Mouse (Mus musculus): ENCODE measurements at regions not wholly inside any gene's neighbourhood (a gene's known extent, or its start where the extent isn't known, plus 50 kb on each side); places are given as distances from the start of the nearest gene placed in this dataset.

GRCm38 (mm10) chr15:72220786-72221185 is 1613.6 kb upstream of the Gm6569 start:
- Histone ChIP-seq H3K4me3 (ENCODE audit: low read depth, low read length) (no peak overlapping the region), H3K9ac (ENCODE audit: low read length) (no peak overlapping the region), H3K27me3 (ENCODE audit: control insufficient read depth, insufficient read depth, low read length) (no peaks in the 10 kb centered on the region), H3K4me1 (ENCODE audit: control insufficient read depth, insufficient read depth, low read length) (no peaks in the 10 kb centered on the region), H3K4me2 (ENCODE audit: low read depth, severe bottlenecking) (no peak overlapping the region), H3K36me3 (ENCODE audit: control insufficient read depth, insufficient read depth, low read length) (no peaks in the 10 kb centered on the region), H3K27ac (replicated peaks; ENCODE audit: low read depth, low read length) (no peak overlapping the region), H3K9me3 (ENCODE audit: control insufficient read depth, low read length) (no peaks in the 10 kb centered on the region; the same call in 1 of the 2 replicates)
- ATAC-seq (ENCODE audit: insufficient number of reproducible peaks, low FRiP score, low TSS enrichment, low read depth) (no peak), DNase-seq (ENCODE audit: low spot score) (no peak)
- WGBS, result 87% methylated on average over 6 of the region's 6 CpGs

GRCm38 (mm10) chr15:72232355-72232754 is 1602.0 kb upstream of the Gm6569 start:
- WGBS, result 42% methylated on average over 2 of the region's 2 CpGs
- ATAC-seq (ENCODE audit: insufficient number of reproducible peaks, low FRiP score, low TSS enrichment, low read depth) (no peak), DNase-seq (ENCODE audit: low spot score) (no peak)
- Histone ChIP-seq H3K9ac (ENCODE audit: low read length) (no peak overlapping the region), H3K4me1 (ENCODE audit: control insufficient read depth, insufficient read depth, low read length) (no peaks in the 10 kb centered on the region), H3K4me2 (ENCODE audit: low read depth, severe bottlenecking) (no peak overlapping the region), H3K27me3 (ENCODE audit: control insufficient read depth, insufficient read depth, low read length) (no peaks in the 10 kb centered on the region), H3K27ac (replicated peaks; ENCODE audit: low read depth, low read length) (no peak overlapping the region), H3K9me3 (ENCODE audit: control insufficient read depth, low read length) (no peaks in the 10 kb centered on the region), H3K4me3 (ENCODE audit: low read depth, low read length) (no peak overlapping the region), H3K36me3 (ENCODE audit: control insufficient read depth, insufficient read depth, low read length) (no peaks in the 10 kb centered on the region)

- Histone ChIP-seq H3K27ac (replicated peaks; ENCODE audit: low read depth, low read length) (no peak overlapping the region), H3K4me1 (ENCODE audit: control insufficient read depth, insufficient read depth, low read length) (no peaks in the 10 kb centered on the region), H3K9me3 (ENCODE audit: control insufficient read depth, low read length) (0 out of 2 replicates have a peak, but pooled peaks cover 2% of the 10 kb centered on the region), H3K4me3 (ENCODE audit: low read depth, low read length) (no peak overlapping the region), H3K9ac (ENCODE audit: low read length) (no peak overlapping the region), H3K27me3 (ENCODE audit: control insufficient read depth, insufficient read depth, low read length) (no peaks in the 10 kb centered on the region), H3K4me2 (ENCODE audit: low read depth, severe bottlenecking) (no peak overlapping the region), H3K36me3 (ENCODE audit: control insufficient read depth, insufficient read depth, low read length) (no peaks in the 10 kb centered on the region)
- DNase-seq (ENCODE audit: low spot score) (no peak), ATAC-seq (ENCODE audit: insufficient number of reproducible peaks, low FRiP score, low TSS enrichment, low read depth) (no peak)
- WGBS, result 85% methylated on average over 3 of the region's 3 CpGs
These were observed 1569.7 kb upstream of the Gm6569 start for GRCm38 (mm10) chr15:72264619-72265018.

GRCm38 (mm10) chr15:72283846-72284245 is 1550.5 kb upstream of the Gm6569 start:
- no peaks in the 10 kb centered on the region for H3K27me3 ChIP-seq (ENCODE audit: control insufficient read depth, insufficient read depth, low read length)
- no peak overlapping the region for H3K9ac ChIP-seq (ENCODE audit: low read length)
- ATAC-seq (ENCODE audit: insufficient number of reproducible peaks, low FRiP score, low TSS enrichment, low read depth), result no peak
- no peak overlapping the region for H3K4me3 ChIP-seq (ENCODE audit: low read depth, low read length)
- H3K4me1 ChIP-seq (ENCODE audit: control insufficient read depth, insufficient read depth, low read length), result no peaks in the 10 kb centered on the region
- no peak for DNase-seq (ENCODE audit: low spot score)
- H3K36me3 ChIP-seq (ENCODE audit: control insufficient read depth, insufficient read depth, low read length), result no peaks in the 10 kb centered on the region
- H3K9me3 ChIP-seq (ENCODE audit: control insufficient read depth, low read length), result no peaks in the 10 kb centered on the region
- 55% methylated on average over 1 of the region's 1 CpGs for WGBS
- no peak overlapping the region for H3K4me2 ChIP-seq (ENCODE audit: low read depth, severe bottlenecking)
- no peak overlapping the region for H3K27ac ChIP-seq (replicated peaks; ENCODE audit: low read depth, low read length)

- Histone ChIP-seq H3K4me1 (ENCODE audit: control insufficient read depth, insufficient read depth, low read length) (no peaks in the 10 kb centered on the region), H3K27me3 (ENCODE audit: control insufficient read depth, insufficient read depth, low read length) (no peaks in the 10 kb centered on the region), H3K9me3 (ENCODE audit: control insufficient read depth, low read length) (no peaks in the 10 kb centered on the region), H3K27ac (replicated peaks; ENCODE audit: low read depth, low read length) (no peak overlapping the region), H3K9ac (ENCODE audit: low read length) (no peak overlapping the region), H3K4me3 (ENCODE audit: low read depth, low read length) (no peak overlapping the region), H3K36me3 (ENCODE audit: control insufficient read depth, insufficient read depth, low read length) (no peaks in the 10 kb centered on the region), H3K4me2 (ENCODE audit: low read depth, severe bottlenecking) (no peak overlapping the region)
- DNase-seq (ENCODE audit: low spot score) (no peak), ATAC-seq (ENCODE audit: insufficient number of reproducible peaks, low FRiP score, low TSS enrichment, low read depth) (no peak)
- WGBS, result 83% methylated on average over 2 of the region's 2 CpGs
These were observed 1537.7 kb upstream of the Gm6569 start for GRCm38 (mm10) chr15:72296648-72297047.

- WGBS, result 82% methylated on average over 5 of the region's 5 CpGs
- H3K27me3 ChIP-seq (ENCODE audit: control insufficient read depth, insufficient read depth, low read length), result no peaks in the 10 kb centered on the region
- no peak overlapping the region for H3K27ac ChIP-seq (replicated peaks; ENCODE audit: low read depth, low read length)
- H3K4me1 ChIP-seq (ENCODE audit: control insufficient read depth, insufficient read depth, low read length), result no peaks in the 10 kb centered on the region
- H3K4me2 ChIP-seq (ENCODE audit: low read depth, severe bottlenecking), result no peak overlapping the region
- DNase-seq (ENCODE audit: low spot score) (no peak), ATAC-seq (ENCODE audit: insufficient number of reproducible peaks, low FRiP score, low TSS enrichment, low read depth) (no peak)
- no peak overlapping the region for H3K9ac ChIP-seq (ENCODE audit: low read length)
- no peaks in the 10 kb centered on the region for H3K36me3 ChIP-seq (ENCODE audit: control insufficient read depth, insufficient read depth, low read length)
- H3K4me3 ChIP-seq (ENCODE audit: low read depth, low read length), result no peak overlapping the region
- no peaks in the 10 kb centered on the region for H3K9me3 ChIP-seq (ENCODE audit: control insufficient read depth, low read length)
These were observed 1521.9 kb upstream of the Gm6569 start for GRCm38 (mm10) chr15:72312417-72312816.

- no peak overlapping the region for H3K27ac ChIP-seq (replicated peaks; ENCODE audit: low read depth, low read length)
- no peak for ATAC-seq (ENCODE audit: insufficient number of reproducible peaks, low FRiP score, low TSS enrichment, low read depth)
- H3K27me3 ChIP-seq (ENCODE audit: control insufficient read depth, insufficient read depth, low read length), result no peaks in the 10 kb centered on the region
- no peak overlapping the region for H3K4me2 ChIP-seq (ENCODE audit: low read depth, severe bottlenecking)
- H3K9ac ChIP-seq (ENCODE audit: low read length), result no peak overlapping the region
- no peak for DNase-seq (ENCODE audit: low spot score)
- H3K36me3 ChIP-seq (ENCODE audit: control insufficient read depth, insufficient read depth, low read length), result no peaks in the 10 kb centered on the region
- no peak overlapping the region for H3K4me3 ChIP-seq (ENCODE audit: low read depth, low read length)
- WGBS, result 85% methylated on average over 5 of the region's 5 CpGs
- no peaks in the 10 kb centered on the region for H3K4me1 ChIP-seq (ENCODE audit: control insufficient read depth, insufficient read depth, low read length)
- no peaks in the 10 kb centered on the region for H3K9me3 ChIP-seq (ENCODE audit: control insufficient read depth, low read length)
These were observed 1512.8 kb upstream of the Gm6569 start for GRCm38 (mm10) chr15:72321528-72321927.

GRCm38 (mm10) chr15:72322127-72322526 is 1512.2 kb upstream of the Gm6569 start:
- Histone ChIP-seq H3K4me1 (ENCODE audit: control insufficient read depth, insufficient read depth, low read length) (no peaks in the 10 kb centered on the region), H3K4me2 (ENCODE audit: low read depth, severe bottlenecking) (no peak overlapping the region), H3K27ac (replicated peaks; ENCODE audit: low read depth, low read length) (no peak overlapping the region), H3K27me3 (ENCODE audit: control insufficient read depth, insufficient read depth, low read length) (no peaks in the 10 kb centered on the region), H3K9me3 (ENCODE audit: control insufficient read depth, low read length) (no peaks in the 10 kb centered on the region), H3K36me3 (ENCODE audit: control insufficient read depth, insufficient read depth, low read length) (no peaks in the 10 kb centered on the region), H3K9ac (ENCODE audit: low read length) (no peak overlapping the region), H3K4me3 (ENCODE audit: low read depth, low read length) (no peak overlapping the region)
- 89% methylated on average over 3 of the region's 3 CpGs for WGBS
- ATAC-seq (ENCODE audit: insufficient number of reproducible peaks, low FRiP score, low TSS enrichment, low read depth), result no peak
- DNase-seq (ENCODE audit: low spot score), result no peak

- H3K27me3 ChIP-seq (ENCODE audit: control insufficient read depth, insufficient read depth, low read length), result no peaks in the 10 kb centered on the region
- WGBS, result 84% methylated on average over 7 of the region's 7 CpGs
These were observed 1511.2 kb upstream of the Gm6569 start for GRCm38 (mm10) chr15:72323158-72323557.

More at GRCm38 (mm10) chr15:72323158-72323557, 1511.2 kb upstream of the Gm6569 start:
- Histone ChIP-seq H3K4me2 (ENCODE audit: low read depth, severe bottlenecking) (no peak overlapping the region), H3K4me1 (ENCODE audit: control insufficient read depth, insufficient read depth, low read length) (no peaks in the 10 kb centered on the region), H3K9ac (ENCODE audit: low read length) (no peak overlapping the region), H3K4me3 (ENCODE audit: low read depth, low read length) (no peak overlapping the region), H3K36me3 (ENCODE audit: control insufficient read depth, insufficient read depth, low read length) (no peaks in the 10 kb centered on the region), H3K27ac (replicated peaks; ENCODE audit: low read depth, low read length) (no peak overlapping the region), H3K9me3 (ENCODE audit: control insufficient read depth, low read length) (no peaks in the 10 kb centered on the region)
- DNase-seq (ENCODE audit: low spot score) (no peak), ATAC-seq (ENCODE audit: insufficient number of reproducible peaks, low FRiP score, low TSS enrichment, low read depth) (no peak)

All from limb, embryonic 11.5 days (tissue).